Mouse (Mus musculus): ENCODE results near the gene Calhm2. TPM values are rescaled to one million over a fixed set of nuclear protein-coding genes. Genes with fewer than 3 reads are reported as not detected.

The Calhm2 gene
- total RNA-seq, 1 experiment: 3.2 TPM

- Histone ChIP-seq H3K9ac (ENCODE audit: insufficient read depth, low read depth, low read length, poor library complexity, severe bottlenecking) (peak within 1 kb of the TSS; percentile 92), H3K4me1 (ENCODE audit: control insufficient read depth in 2 of 2, insufficient read depth in 2 of 2, low read length in 2 of 2, poor library complexity in 1 of 2) (peaks cover 0 to 2% of the 10 kb centered on the region in 2 experiments; a peak in 1 of 4 replicates), H3K27ac (ENCODE audit: insufficient read depth, low read depth, low read length, poor library complexity, severe bottlenecking) (peak within 1 kb of the TSS; percentile 32; the same call in 1 of the 2 replicates), H3K9me3 (ENCODE audit: control insufficient read depth, insufficient read depth, low read depth, low read length) (no peaks in the 10 kb centered on the region), H3K4me3 (ENCODE audit: insufficient read depth in 1 of 2, low read depth in 1 of 2, low read length in 2 of 2, poor library complexity in 1 of 2, severe bottlenecking in 1 of 2) (peak within 1 kb of the TSS; percentile 85 to 99), H3K36me3 (ENCODE audit: control insufficient read depth, insufficient read depth, low read length, poor library complexity, severe bottlenecking) (peaks cover 21% of the 10 kb centered on the region)
- in situ Hi-C loops (cut with MboI; ENCODE audit: low sequenced_read_pairs in 2 of 2, unreplicated experiment in 2 of 2): no loop called here
- peak; percentile 94 for DNase-seq (ENCODE audit: low read depth, low spot score)
- TF ChIP-seq CHD2 (IDR thresholded peaks at IDR 0.05; ENCODE audit: low read depth, low read length) (no peak; the same call in 1 of the 2 replicates), HCFC1 (IDR thresholded peaks at IDR 0.05; ENCODE audit: borderline replicate concordance, insufficient read depth, low read length) (no peak), MAFK (IDR thresholded peaks at IDR 0.05; ENCODE audit: insufficient read depth, low read depth, low read length) (no peak), ZC3H11A (IDR thresholded peaks at IDR 0.05; ENCODE audit: borderline replicate concordance, low read depth, low read length) (no peak), ZNF384 (IDR thresholded peaks at IDR 0.05; ENCODE audit: low read depth, low read length) (no peak)
Observed at GRCm38 (mm10) chr19:47090550-47091156, 47.4 kb downstream of the Calhm2 start, which contains the start of the genes Usmg5 and Pdcd11. Usmg5 (minus strand) TSS chr19:47090647. Pdcd11 (plus strand) TSS chr19:47090768.

GRCm38 (mm10) chr19:47089718-47090525 is 48.2 kb downstream of the Calhm2 start:
- peak overlapping the region; percentile 92 for H3K9ac ChIP-seq (ENCODE audit: insufficient read depth, low read depth, low read length, poor library complexity, severe bottlenecking)
- H3K4me1 ChIP-seq (ENCODE audit: control insufficient read depth in 2 of 2, insufficient read depth in 2 of 2, low read length in 2 of 2, poor library complexity in 1 of 2): peaks cover 0 to 2% of the 10 kb centered on the region in 2 experiments; a peak in 1 of 4 replicates
- H3K4me3 ChIP-seq (ENCODE audit: insufficient read depth in 1 of 2, low read depth in 1 of 2, low read length in 2 of 2, poor library complexity in 1 of 2, severe bottlenecking in 1 of 2): peak overlapping the region; percentile 85 to 99
- H3K36me3 ChIP-seq (ENCODE audit: control insufficient read depth, insufficient read depth, low read length, poor library complexity, severe bottlenecking): peaks cover 15% of the 10 kb centered on the region
- no peak for DNase-seq (ENCODE audit: low read depth, low spot score)
- 0 out of 2 replicates have a peak overlapping the region, but pooled peaks have one; percentile 12 for H3K27ac ChIP-seq (ENCODE audit: insufficient read depth, low read depth, low read length, poor library complexity, severe bottlenecking)
- H3K9me3 ChIP-seq (ENCODE audit: control insufficient read depth, insufficient read depth, low read depth, low read length): no peaks in the 10 kb centered on the region
- in situ Hi-C loops (cut with MboI; ENCODE audit: low sequenced_read_pairs in 2 of 2, unreplicated experiment in 2 of 2): no loop called here
- TF ChIP-seq MAFK (IDR thresholded peaks at IDR 0.05; ENCODE audit: insufficient read depth, low read depth, low read length) (no peak), CHD2 (IDR thresholded peaks at IDR 0.05; ENCODE audit: low read depth, low read length) (no peak), HCFC1 (IDR thresholded peaks at IDR 0.05; ENCODE audit: borderline replicate concordance, insufficient read depth, low read length) (no peak), ZNF384 (IDR thresholded peaks at IDR 0.05; ENCODE audit: low read depth, low read length) (no peak), ZC3H11A (IDR thresholded peaks at IDR 0.05; ENCODE audit: borderline replicate concordance, low read depth, low read length) (no peak)

GRCm38 (mm10) chr19:47088226-47088625 is 49.9 kb downstream of the Calhm2 start:
- H3K9ac ChIP-seq (ENCODE audit: insufficient read depth, low read depth, low read length, poor library complexity, severe bottlenecking): no peak overlapping the region
- H3K9me3 ChIP-seq (ENCODE audit: control insufficient read depth, insufficient read depth, low read depth, low read length): no peaks in the 10 kb centered on the region
- H3K4me3 ChIP-seq (ENCODE audit: insufficient read depth in 1 of 2, low read depth in 1 of 2, low read length in 2 of 2, poor library complexity in 1 of 2, severe bottlenecking in 1 of 2): no peak overlapping the region
- H3K36me3 ChIP-seq (ENCODE audit: control insufficient read depth, insufficient read depth, low read length, poor library complexity, severe bottlenecking): peaks cover 16% of the 10 kb centered on the region
- peaks cover 0 to 2% of the 10 kb centered on the region in 2 experiments; a peak in 1 of 4 replicates for H3K4me1 ChIP-seq (ENCODE audit: control insufficient read depth in 2 of 2, insufficient read depth in 2 of 2, low read length in 2 of 2, poor library complexity in 1 of 2)
- no peak for TF ChIP-seq CHD2 (IDR thresholded peaks at IDR 0.05; ENCODE audit: low read depth, low read length)
- no peak for TF ChIP-seq ZNF384 (IDR thresholded peaks at IDR 0.05; ENCODE audit: low read depth, low read length)
- TF ChIP-seq MAFK (IDR thresholded peaks at IDR 0.05; ENCODE audit: insufficient read depth, low read depth, low read length): no peak
- no peak for TF ChIP-seq HCFC1 (IDR thresholded peaks at IDR 0.05; ENCODE audit: borderline replicate concordance, insufficient read depth, low read length)
- no peak for TF ChIP-seq ZC3H11A (IDR thresholded peaks at IDR 0.05; ENCODE audit: borderline replicate concordance, low read depth, low read length)
- DNase-seq (ENCODE audit: low read depth, low spot score): no peak
- no peak overlapping the region for H3K27ac ChIP-seq (ENCODE audit: insufficient read depth, low read depth, low read length, poor library complexity, severe bottlenecking)
- in situ Hi-C loops (cut with MboI; ENCODE audit: low sequenced_read_pairs in 2 of 2, unreplicated experiment in 2 of 2): no loop called here

- Histone ChIP-seq H3K27ac (ENCODE audit: insufficient read depth, low read depth, low read length, poor library complexity, severe bottlenecking) (peak overlapping the region; percentile 70), H3K9me3 (ENCODE audit: control insufficient read depth, insufficient read depth, low read depth, low read length) (no peaks in the 10 kb centered on the region), H3K9ac (ENCODE audit: insufficient read depth, low read depth, low read length, poor library complexity, severe bottlenecking) (peak overlapping the region; percentile 90), H3K4me3 (ENCODE audit: insufficient read depth in 1 of 2, low read depth in 1 of 2, low read length in 2 of 2, poor library complexity in 1 of 2, severe bottlenecking in 1 of 2) (peak overlapping the region; percentile 89 to 90), H3K4me1 (ENCODE audit: control insufficient read depth in 2 of 2, insufficient read depth in 2 of 2, low read length in 2 of 2, poor library complexity in 1 of 2) (peaks cover 0 to 7% of the 10 kb centered on the region in 2 experiments; a peak in 1 of 4 replicates), H3K36me3 (ENCODE audit: control insufficient read depth, insufficient read depth, low read length, poor library complexity, severe bottlenecking) (peaks cover 6% of the 10 kb centered on the region)
- in situ Hi-C loops (cut with MboI; ENCODE audit: low sequenced_read_pairs in 2 of 2, unreplicated experiment in 2 of 2): no loop called here
- DNase-seq (ENCODE audit: low read depth, low spot score): peak; percentile 69
- TF ChIP-seq MAFK (IDR thresholded peaks at IDR 0.05; ENCODE audit: insufficient read depth, low read depth, low read length) (no peak), ZC3H11A (IDR thresholded peaks at IDR 0.05; ENCODE audit: borderline replicate concordance, low read depth, low read length) (no peak), CHD2 (IDR thresholded peaks at IDR 0.05; ENCODE audit: low read depth, low read length) (no peak), HCFC1 (IDR thresholded peaks at IDR 0.05; ENCODE audit: borderline replicate concordance, insufficient read depth, low read length) (no peak), ZNF384 (IDR thresholded peaks at IDR 0.05; ENCODE audit: low read depth, low read length) (no peak)
Observed at GRCm38 (mm10) chr19:47067924-47068611, 70.0 kb downstream of the Calhm2 start.
